Mouse (Mus musculus): ENCODE measurements around the gene Pick1. TPM values are rescaled to one million over a fixed set of nuclear protein-coding genes. Genes with fewer than 3 reads are reported as not detected.
"Not testable (repeated sequence)": the region's sequence is repeated elsewhere in the genome, so short reads cannot be mapped to it uniquely, and the experiment has no call there.

The Pick1 gene
- polyA plus RNA-seq, 1 experiment: 41.7 TPM

DNA sequence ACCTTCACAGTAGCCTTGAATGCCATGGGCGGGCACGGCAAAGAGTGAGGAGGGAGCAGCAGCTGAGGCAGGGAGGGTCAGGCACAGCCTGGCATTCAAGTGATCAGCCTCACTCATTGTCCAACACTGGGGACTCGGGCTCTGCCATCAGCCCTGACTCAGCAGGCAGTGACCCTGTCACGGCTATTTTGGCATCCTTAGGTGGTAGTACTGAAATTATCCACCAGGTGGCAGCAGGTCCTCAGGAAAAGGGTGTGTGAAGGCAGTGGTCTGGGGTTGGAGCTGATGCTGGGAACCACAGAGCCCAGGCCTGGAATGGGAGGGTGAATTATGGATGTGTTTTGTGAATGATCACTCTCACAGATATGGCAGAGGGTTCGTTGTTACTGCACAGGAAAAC, 4.3 kb upstream of the Pick1 start:
- peak; percentile 42 for DNase-seq (ENCODE audit: low spot score)

GRCm38 (mm10) chr15:79225780-79226179, 3.2 kb upstream of the Pick1 start:
- DNase-seq (ENCODE audit: low spot score): not testable (repeated sequence)

DNA sequence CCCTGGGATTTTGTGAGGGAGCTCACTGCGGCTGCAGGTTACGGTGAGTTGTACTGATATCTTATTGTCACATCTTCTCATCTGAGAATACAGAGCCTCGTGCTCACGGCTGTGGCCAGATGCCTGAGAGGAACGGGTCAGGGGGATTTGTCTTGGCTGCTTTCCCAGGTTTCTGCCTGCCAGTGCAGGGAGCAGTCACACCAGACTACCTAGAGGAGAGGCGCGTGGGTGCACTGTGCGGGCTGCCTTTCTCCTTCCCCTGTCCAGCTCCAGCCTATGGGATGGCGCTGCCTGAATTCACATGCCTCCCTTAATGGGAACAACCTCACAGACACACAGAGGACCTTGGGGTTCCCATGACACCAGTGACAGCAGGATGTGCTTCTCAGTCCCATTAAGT, 6.3 kb downstream of the Pick1 start:
- DNase-seq (ENCODE audit: low spot score): no peak

- DNase-seq (ENCODE audit: low spot score): no peak
These were observed 9.1 kb downstream of the Pick1 start for GRCm38 (mm10) chr15:79238036-79238435.

GRCm38 (mm10) chr15:79242574-79243233, 13.7 kb downstream of the Pick1 start:
- DNase-seq (ENCODE audit: low spot score): no peak

GRCm38 (mm10) chr15:79243234-79244042, 14.5 kb downstream of the Pick1 start:
- peak; percentile 87 for DNase-seq (ENCODE audit: low spot score)

- DNase-seq (ENCODE audit: low spot score): no peak
These were observed 15.3 kb downstream of the Pick1 start for GRCm38 (mm10) chr15:79244071-79244893.

- DNase-seq (ENCODE audit: low spot score): no peak
These were observed 16.3 kb downstream of the Pick1 start for GRCm38 (mm10) chr15:79245321-79245720.

DNA sequence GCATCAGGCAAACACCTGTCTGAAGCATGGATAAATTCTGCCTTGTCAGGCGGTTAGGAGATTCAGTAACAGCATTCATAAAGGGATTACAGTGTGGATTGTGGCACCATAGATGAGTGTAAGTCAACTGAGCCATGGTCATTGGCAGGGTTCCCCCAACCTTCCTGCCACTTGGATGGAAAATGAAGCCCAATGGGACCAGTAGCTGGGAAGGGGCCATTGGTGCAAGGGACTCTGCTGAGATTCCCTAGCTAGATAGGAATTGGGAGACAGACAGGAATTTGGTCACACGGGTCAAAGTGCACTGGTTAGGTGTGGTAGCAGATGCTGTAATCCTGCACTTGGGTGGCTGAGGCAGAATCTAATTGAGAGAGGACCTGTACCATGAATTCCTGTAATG, 21.3 kb downstream of the Pick1 start:
- no peak for DNase-seq (ENCODE audit: low spot score)

DNA sequence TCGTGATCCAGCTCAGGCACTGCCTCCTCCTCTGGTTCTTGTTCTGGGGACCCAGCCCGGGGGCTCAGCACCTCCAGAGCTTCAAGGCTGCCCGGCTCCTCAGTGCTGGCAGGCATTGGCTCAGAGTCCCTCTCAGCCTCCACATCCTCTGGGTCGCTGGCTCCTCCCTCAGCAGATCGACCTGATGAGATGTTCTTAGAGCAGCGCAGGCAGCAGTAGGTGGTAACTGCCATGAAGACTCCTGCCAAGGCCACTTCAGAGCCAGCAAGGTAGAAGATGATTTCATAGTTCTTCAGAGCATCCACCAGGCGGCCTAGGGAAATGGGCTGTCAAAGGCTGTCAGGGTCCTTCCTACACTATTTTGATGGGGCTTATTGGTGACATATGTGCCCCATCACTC, 22.2 kb downstream of the Pick1 start:
- no peak for DNase-seq (ENCODE audit: low spot score)

DNA sequence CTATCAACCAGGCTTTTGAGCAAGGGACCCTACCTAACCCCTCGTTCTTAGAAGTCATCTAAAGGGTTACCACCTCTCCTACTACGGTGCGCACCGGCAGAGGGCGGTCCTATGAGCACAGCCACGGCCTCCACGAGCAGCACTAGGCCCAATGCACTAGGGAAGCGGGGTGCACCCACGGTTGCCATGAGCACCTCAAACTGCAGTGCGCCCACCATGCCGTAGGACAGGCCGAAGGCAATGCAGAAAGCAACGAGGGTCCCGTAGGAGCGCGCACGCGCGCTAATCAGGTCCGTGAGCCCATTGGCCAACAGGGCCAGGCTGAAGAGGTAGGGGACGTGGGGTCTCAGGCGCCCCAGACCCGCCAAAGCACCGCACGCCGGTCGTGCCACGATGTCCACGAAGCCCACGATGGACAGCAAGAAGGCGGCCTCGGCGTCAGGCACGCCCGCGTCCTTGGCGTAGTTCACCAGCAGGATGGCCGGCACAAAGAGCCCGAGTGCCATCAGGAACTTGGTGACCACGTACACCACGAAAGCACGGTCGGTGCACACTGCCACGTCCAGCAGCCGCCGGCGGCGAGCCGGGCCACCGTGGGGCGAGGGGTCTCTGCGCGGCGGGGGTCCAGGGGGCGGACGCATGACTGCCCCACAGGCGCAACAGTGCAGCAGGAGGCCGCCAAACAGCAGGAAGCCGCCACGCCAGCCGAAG, 23.0 kb downstream of the Pick1 start:
- no peak for DNase-seq (ENCODE audit: low spot score)

GRCm38 (mm10) chr15:79252580-79252979, 23.6 kb downstream of the Pick1 start:
- no peak for DNase-seq (ENCODE audit: low spot score)

- no peak for DNase-seq (ENCODE audit: low spot score)
These were observed 25.7 kb downstream of the Pick1 start, which contains the start of gene Slc16a8 for GRCm38 (mm10) chr15:79254661-79255060. Gene Slc16a8 (minus strand): TSS chr15:79254761.

DNA sequence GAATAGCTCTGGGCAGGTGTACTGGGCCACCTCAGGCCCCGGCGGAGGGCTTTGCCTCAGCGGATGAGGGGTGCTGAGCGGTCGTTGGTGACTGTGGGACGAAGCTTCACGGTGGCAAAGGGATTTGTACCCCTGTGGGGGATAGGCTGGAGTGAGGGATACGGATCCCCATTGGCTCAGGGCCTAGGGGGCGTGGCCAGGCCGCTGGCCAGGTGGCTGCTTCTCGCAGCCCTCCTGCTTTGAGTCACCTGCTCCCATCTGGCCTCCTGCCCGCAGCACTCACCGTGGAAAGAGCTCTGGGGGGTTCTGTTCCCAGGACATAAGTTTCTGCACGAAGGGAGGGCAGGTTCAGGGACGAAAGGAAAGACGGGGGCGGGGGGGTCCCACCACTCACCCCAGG, 29.5 kb downstream of the Pick1 start:
- DNase-seq (ENCODE audit: low spot score): no peak

DNA sequence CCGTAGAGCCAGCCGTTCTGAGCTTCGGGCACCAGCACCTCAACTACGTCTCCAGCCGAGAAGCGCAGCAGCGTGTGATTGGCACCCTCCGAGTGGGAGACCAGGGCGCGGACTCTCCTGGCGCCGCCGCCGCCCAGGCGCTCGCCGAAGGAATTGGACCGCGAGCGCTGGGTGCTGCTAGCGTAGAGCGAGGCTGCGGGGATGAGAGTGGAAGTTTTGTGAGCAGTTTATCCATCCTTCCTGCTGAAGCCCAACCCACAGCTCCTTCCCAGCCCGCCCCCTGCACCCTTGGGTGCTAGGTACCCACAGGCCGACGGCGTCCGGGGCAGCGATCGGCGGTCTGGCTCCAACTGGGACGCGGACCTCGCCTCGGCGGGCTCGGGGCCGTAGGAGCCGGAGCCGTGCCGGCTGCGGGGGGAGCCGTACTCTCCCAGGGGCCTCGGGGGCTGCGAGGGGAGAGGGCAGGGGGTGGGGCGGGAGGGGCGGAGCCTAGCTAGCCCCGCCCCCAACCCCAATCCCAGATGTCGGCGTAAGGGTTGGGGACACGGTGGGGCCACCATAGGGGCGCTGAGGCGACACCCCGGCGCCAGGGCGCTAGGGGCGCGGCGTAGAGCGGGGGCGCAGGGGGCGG, 32.2 kb downstream of the Pick1 start:
- DNase-seq (ENCODE audit: low spot score): no peak

- DNase-seq (ENCODE audit: low spot score): no peak
These were observed 32.8 kb downstream of the Pick1 start for GRCm38 (mm10) chr15:79261757-79262156.

DNA sequence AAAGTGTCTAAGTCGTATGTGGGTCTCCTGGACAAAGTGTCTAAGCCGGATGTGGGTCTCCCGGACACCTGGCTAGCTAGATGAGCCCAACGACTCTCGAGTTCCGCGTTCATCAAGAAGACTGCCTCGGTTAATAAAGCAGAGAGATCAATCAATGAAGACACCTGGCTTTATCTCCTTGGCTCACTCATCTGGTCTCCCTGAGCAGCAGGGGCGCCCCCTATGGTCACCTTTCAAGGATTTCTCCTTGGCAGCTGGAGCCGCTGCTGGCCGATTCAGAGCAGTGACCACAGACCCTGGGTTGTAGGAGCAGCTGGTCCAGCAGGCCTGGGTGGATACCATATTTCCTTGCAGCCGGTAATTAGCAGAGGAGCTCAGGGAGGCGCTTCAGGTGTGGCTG, 33.4 kb downstream of the Pick1 start:
- DNase-seq (ENCODE audit: low spot score): no peak

GRCm38 (mm10) chr15:79262786-79263309, 33.9 kb downstream of the Pick1 start:
- no peak for DNase-seq (ENCODE audit: low spot score)

GRCm38 (mm10) chr15:79263726-79264125, 34.8 kb downstream of the Pick1 start:
- no peak for DNase-seq (ENCODE audit: low spot score)

- no peak for DNase-seq (ENCODE audit: low spot score)
These were observed 36.4 kb downstream of the Pick1 start for GRCm38 (mm10) chr15:79265384-79265783.

DNA sequence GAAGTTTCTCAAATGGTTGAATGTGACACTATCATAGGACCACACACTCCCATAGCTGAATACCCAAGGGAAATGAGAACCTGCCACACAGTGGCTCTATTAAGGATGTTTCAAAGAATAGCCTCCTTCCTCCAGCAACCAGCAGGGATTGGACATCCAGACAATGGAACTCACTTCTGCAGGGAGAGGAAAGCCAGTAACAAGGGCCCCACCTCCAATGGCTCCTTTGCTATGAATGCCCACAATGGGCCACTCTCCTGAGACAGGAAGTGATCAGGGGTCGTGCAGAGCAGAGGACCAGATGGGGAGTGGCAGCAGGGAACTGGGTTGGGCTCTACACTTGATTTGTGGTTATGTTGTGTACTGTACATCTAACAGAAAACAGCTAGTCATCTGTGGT, 39.5 kb downstream of the Pick1 start:
- no peak for DNase-seq (ENCODE audit: low spot score)
